Mouse (Mus musculus): ENCODE data around the gene 1110065P20Rik. TPM values are rescaled to one million over a fixed set of nuclear protein-coding genes. Genes with fewer than 3 reads are reported as not detected.

1110065P20Rik gene
- polyA plus RNA-seq (2016; fragmentation: Nextera tagmentation; extraction: Ambion mirVana): 59.1 and 63.6 TPM in 2 replicates

DNA sequence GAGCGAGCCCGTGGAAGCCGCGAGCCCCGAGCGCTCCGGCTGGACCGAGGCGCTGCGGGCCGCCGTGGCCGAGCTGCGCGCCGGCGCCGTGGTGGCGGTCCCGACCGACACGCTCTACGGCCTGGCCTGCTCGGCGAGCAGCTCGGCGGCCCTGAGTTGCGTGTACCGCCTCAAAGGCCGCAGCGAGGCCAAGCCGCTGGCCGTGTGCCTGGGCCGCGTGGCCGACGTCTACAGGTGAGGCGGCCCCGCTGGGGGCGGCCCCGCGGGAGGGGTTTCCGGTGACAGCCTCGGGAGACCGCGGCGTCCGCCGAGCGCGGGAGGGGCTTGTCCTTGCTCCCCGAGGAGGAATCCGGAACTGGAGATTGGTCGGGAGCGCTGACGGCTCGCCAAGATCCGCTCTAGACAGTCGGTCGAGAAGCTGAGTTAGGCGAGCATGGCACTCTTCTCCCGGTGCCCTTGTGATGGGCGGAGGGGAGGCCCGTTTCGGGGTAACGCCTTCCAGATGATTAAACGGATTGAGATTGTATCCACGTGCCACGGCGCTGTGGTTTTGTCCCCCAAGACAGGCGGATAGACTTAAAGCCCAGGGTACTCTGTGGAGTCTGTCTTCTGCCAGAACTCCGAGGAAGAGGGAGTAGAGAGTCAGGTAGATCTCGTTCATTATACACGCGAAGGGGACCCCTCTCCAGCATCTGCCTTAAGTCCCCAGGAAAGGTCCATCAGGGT, at the start of gene 1110065P20Rik:
Gene 1110065P20Rik, minus strand, starts transcription at position 264 of the 726 bp plus-strand sequence.
- Histone ChIP-seq H3K27ac (peak within 1 kb of the TSS; percentile 91), H3K27me3 (no peaks in the 10 kb centered on the region), H3K4me1 (replicated peaks) (peaks cover 20% of the 10 kb centered on the region), H3K36me3 (peaks cover 45% of the 10 kb centered on the region), H3K4me2 (peak within 1 kb of the TSS; percentile 92), H3K9ac (replicated peaks) (peak within 1 kb of the TSS; percentile 90), H3K4me3 (replicated peaks) (peak within 1 kb of the TSS; percentile 100), H3K9me3 (no peaks in the 10 kb centered on the region)
- peak; percentile 44 for ATAC-seq (ENCODE audit: insufficient number of reproducible peaks, insufficient read depth, low FRiP score, low TSS enrichment, low read depth)
- under 1% methylated on average over 75 of the region's 75 CpGs for WGBS

DNA sequence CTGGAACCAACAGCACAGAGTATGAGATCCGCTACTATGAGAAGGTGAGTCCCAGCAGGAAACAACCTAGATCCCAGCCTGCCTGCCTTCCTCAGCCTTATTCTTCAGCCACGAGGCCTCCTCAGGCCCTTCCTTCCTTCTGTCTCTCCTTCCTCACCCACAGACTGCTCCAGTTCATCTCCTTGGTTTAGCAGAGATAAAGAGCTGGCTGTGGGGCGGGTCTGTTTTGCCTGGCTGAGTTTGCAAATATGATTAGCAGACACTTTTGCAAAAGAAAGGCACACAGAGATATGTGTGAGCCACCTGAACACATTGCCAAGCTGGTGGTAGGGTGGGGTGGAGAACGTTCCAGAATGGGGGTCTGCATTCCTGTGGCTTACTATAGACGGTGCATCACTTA, 48.9 kb upstream of the 1110065P20Rik start:
- no peak for ATAC-seq (ENCODE audit: insufficient number of reproducible peaks, insufficient read depth, low FRiP score, low TSS enrichment, low read depth)
- Histone ChIP-seq H3K9me3 (no peaks in the 10 kb centered on the region), H3K27me3 (peaks cover 85% of the 10 kb centered on the region), H3K27ac (no peak overlapping the region), H3K4me3 (replicated peaks) (no peak overlapping the region), H3K36me3 (no peaks in the 10 kb centered on the region), H3K4me1 (replicated peaks) (peaks cover 2% of the 10 kb centered on the region; the same call in 1 of the 2 replicates), H3K4me2 (no peak overlapping the region), H3K9ac (replicated peaks) (no peak overlapping the region)
- WGBS: 63% methylated on average over 5 of the region's 5 CpGs

DNA sequence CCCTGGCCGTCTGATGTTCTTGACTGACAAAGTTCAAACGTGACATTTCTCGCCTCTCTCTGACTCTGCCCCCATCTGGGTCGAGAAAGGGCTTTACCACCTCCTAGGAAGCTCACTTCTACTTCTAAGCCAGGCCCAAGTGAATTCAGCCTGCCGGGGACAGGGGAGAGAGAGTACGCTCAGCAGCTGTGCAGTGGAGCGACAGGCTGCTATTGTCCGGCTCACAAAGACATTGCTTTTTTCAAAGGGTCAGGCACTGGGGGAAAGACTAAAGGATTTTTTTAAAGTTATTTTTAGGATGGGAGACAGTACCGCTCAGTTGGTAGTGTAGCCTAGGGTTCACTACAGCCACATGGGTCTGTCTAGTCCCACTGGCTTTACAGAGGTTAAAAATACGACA, 47.4 kb upstream of the 1110065P20Rik start:
- Histone ChIP-seq H3K4me2 (no peak overlapping the region), H3K9me3 (no peaks in the 10 kb centered on the region), H3K27me3 (peaks cover 88% of the 10 kb centered on the region), H3K27ac (no peak overlapping the region), H3K4me1 (replicated peaks) (peaks cover 11% of the 10 kb centered on the region), H3K36me3 (no peaks in the 10 kb centered on the region), H3K4me3 (replicated peaks) (no peak overlapping the region), H3K9ac (replicated peaks) (no peak overlapping the region)
- ATAC-seq (ENCODE audit: insufficient number of reproducible peaks, insufficient read depth, low FRiP score, low TSS enrichment, low read depth): no peak
- WGBS: 71% methylated on average over 10 of the region's 10 CpGs

DNA sequence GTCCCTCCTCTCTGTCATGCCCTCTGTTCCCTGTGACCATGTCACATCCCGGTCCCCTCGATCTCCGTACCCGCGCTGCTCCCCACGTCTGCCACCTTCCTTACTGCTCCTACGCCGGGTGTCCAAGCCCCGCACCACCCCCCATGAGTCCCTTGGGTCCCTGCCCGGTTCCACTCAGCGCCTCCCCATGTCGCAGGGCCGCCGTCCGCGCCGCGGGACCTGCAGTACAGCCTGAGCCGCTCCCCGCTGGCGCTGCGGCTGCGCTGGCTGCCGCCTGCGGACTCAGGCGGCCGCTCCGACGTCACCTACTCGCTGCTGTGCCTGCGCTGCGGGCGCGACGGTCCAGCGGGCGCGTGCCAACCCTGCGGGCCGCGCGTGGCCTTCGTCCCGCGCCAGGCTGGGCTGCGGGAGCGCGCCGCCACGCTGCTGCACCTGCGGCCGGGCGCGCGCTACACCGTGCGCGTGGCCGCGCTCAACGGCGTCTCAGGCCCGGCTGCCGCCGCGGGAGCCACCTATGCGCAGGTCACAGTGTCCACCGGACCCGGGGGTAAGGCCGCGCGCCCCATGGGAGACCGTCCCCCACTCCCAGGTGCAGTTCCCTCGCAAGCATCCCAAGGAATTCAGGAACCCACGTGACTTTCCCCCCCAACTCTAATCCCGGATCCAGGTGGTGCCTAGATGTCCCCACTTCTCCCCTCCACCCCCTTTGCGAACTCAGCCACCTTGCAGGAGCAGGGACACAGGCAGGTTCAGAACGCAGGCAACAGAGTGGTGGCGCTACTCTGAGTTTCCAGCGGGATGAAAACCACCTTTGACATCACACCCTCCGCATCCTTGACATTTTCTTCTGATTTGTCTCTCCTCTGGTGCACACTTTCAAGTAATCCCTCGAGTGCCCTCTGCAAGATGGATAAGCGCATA, 43.8 kb upstream of the 1110065P20Rik start:
- Histone ChIP-seq H3K4me1 (replicated peaks) (peaks cover 11% of the 10 kb centered on the region), H3K27ac (no peak overlapping the region), H3K36me3 (no peaks in the 10 kb centered on the region), H3K9me3 (no peaks in the 10 kb centered on the region), H3K4me2 (peak overlapping the region; percentile 72), H3K9ac (replicated peaks) (peak overlapping the region; percentile 47), H3K4me3 (replicated peaks) (peak overlapping the region; percentile 46), H3K27me3 (peaks cover 97% of the 10 kb centered on the region)
- 2% methylated on average over 83 of the region's 83 CpGs for WGBS
- ATAC-seq (ENCODE audit: insufficient number of reproducible peaks, insufficient read depth, low FRiP score, low TSS enrichment, low read depth): no peak

DNA sequence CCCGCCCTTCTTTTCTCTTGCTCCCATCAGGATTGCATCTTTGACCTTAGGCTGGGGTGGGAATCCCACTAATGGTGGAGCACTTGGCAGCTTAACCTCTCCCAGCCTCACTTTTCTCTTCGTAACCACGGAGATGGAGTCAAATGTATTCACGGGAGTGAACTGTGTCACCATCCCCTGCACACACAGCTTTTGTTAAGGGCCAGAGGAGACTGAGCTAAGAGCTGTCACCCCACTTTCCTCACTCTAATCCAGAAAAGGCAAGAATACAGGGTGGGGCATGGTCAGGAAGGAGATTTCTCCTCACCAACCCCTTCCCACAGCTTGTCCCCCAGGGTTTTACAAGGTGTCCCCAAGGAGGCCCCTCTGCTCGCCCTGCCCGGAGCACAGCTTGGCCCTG, 42.8 kb upstream of the 1110065P20Rik start:
- no peak overlapping the region for H3K27ac ChIP-seq
- H3K4me3 ChIP-seq (replicated peaks): no peak overlapping the region

DNA sequence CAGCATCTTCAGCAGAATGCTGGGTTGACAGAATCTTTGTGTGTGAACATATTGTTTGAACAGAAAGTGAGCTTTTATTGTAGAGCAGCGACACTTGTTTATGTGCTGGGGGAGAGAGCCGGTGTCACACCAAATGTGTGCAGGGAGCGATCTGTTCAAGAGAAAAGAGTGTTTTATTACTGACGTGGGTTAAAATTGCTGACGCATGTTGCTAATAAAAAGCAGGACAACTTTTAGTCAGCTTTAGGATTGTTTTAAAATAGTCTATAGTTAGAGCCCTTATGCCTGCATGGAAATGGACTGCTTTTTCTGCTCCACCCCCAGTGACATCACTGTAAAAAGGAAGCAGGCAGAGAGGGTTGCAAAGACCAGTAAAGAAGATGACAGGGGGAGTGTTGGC, 39.8 kb upstream of the 1110065P20Rik start:
- no peak overlapping the region for H3K27ac ChIP-seq
- H3K9me3 ChIP-seq: no peaks in the 10 kb centered on the region
- H3K36me3 ChIP-seq: no peaks in the 10 kb centered on the region
- peaks cover 11% of the 10 kb centered on the region for H3K4me1 ChIP-seq (replicated peaks)
- no peak overlapping the region for H3K9ac ChIP-seq (replicated peaks)
- no peak overlapping the region for H3K4me2 ChIP-seq
- no peak for ATAC-seq (ENCODE audit: insufficient number of reproducible peaks, insufficient read depth, low FRiP score, low TSS enrichment, low read depth)
- H3K4me3 ChIP-seq (replicated peaks): no peak overlapping the region
- 53% methylated on average over 5 of the region's 5 CpGs for WGBS
- H3K27me3 ChIP-seq: peaks cover 96% of the 10 kb centered on the region

More for the DNA sequence above, 42.8 kb upstream of the 1110065P20Rik start:
- Histone ChIP-seq H3K4me2 (no peak overlapping the region), H3K4me1 (replicated peaks) (peaks cover 11% of the 10 kb centered on the region), H3K27me3 (peaks cover 97% of the 10 kb centered on the region), H3K9me3 (no peaks in the 10 kb centered on the region), H3K9ac (replicated peaks) (no peak overlapping the region), H3K36me3 (no peaks in the 10 kb centered on the region)
- WGBS: 30% methylated on average over 6 of the region's 6 CpGs
- ATAC-seq (ENCODE audit: insufficient number of reproducible peaks, insufficient read depth, low FRiP score, low TSS enrichment, low read depth): no peak

DNA sequence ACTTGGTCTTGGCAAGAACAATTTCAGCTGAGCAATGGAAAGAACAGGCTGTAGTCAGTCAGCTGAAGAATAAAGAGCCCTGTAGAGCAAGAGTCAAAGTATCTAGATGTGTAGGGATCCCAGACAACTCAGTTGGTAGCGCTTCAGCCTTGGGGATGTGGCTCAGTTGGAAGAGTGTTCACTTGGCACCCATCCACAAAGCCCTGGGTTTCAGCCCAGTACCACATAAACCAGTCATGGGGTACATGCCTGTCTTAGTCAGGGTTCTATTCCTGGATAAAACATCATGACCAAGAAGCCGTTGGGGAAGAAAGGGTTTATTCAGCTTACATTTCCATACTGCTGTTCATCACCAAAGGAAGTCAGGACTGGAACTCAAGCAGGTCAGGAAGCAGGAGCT, 38.9 kb upstream of the 1110065P20Rik start:
- H3K36me3 ChIP-seq: no peaks in the 10 kb centered on the region
- no peak overlapping the region for H3K4me3 ChIP-seq (replicated peaks)
- no peak overlapping the region for H3K9ac ChIP-seq (replicated peaks)
- ATAC-seq (ENCODE audit: insufficient number of reproducible peaks, insufficient read depth, low FRiP score, low TSS enrichment, low read depth): no peak
- WGBS: 87% methylated on average over 2 of the region's 2 CpGs
- no peak overlapping the region for H3K4me2 ChIP-seq
- peaks cover 96% of the 10 kb centered on the region for H3K27me3 ChIP-seq
- H3K27ac ChIP-seq: no peak overlapping the region
- peaks cover 9% of the 10 kb centered on the region for H3K4me1 ChIP-seq (replicated peaks)
- H3K9me3 ChIP-seq: no peaks in the 10 kb centered on the region

DNA sequence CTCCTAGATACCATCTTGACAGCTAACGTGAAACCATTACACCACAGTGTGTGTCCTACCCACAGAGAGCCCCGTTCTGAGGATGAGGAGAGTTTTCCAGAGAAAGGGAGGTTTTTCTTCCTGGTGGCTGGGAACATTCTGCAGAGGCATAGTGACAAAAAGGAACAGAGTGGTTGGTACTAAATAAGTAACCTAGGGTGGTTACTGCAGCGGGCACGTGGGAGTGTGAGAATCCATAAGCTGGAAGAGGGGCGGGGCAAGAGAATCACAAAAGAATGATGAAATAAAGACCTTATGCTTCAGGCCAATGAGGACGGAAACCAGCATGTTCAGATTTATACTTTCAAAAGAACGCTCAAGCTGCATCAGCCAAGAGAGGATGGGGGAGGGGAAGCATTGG, 37.7 kb upstream of the 1110065P20Rik start:
- no peak for ATAC-seq (ENCODE audit: insufficient number of reproducible peaks, insufficient read depth, low FRiP score, low TSS enrichment, low read depth)
- 70% methylated on average over 7 of the region's 7 CpGs for WGBS
- H3K36me3 ChIP-seq: no peaks in the 10 kb centered on the region
- no peaks in the 10 kb centered on the region for H3K4me1 ChIP-seq (replicated peaks)
- H3K27ac ChIP-seq: no peak overlapping the region
- no peak overlapping the region for H3K4me3 ChIP-seq (replicated peaks)
- H3K9ac ChIP-seq (replicated peaks): no peak overlapping the region
- H3K27me3 ChIP-seq: peaks cover 96% of the 10 kb centered on the region
- no peaks in the 10 kb centered on the region for H3K9me3 ChIP-seq
- H3K4me2 ChIP-seq: no peak overlapping the region

DNA sequence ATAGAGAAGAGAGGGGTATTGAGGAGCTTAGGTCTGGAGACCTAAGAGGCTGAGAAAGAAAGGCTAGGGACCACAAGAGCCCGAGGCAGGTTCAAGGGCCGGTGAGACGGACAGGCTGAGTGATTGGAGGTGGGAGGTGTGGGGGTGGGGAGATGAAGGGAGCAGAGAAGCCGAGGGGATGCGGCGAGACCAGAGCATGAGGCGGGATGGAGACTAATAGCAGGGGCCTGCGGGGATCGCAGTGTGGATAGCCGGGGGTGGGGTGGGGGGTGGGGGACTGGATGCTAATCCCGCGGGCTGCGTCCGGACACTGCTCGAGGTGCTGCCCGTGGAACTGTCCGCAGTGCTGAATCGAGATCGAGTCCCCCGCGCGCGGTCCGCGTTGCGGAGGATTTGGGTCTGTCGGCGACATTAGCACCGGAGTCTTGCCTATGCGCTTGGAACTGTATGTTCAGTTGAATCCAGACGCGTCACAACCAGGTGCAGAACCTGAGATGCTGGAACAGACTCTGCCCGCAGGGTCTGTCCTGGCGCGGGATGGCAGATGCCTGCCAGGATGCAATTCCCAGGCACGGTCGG, 31.2 kb upstream of the 1110065P20Rik start:
- H3K27ac ChIP-seq: no peak overlapping the region
- H3K27me3 ChIP-seq: peaks cover 94% of the 10 kb centered on the region
- ATAC-seq (ENCODE audit: insufficient number of reproducible peaks, insufficient read depth, low FRiP score, low TSS enrichment, low read depth): no peak
- H3K4me1 ChIP-seq (replicated peaks): peaks cover 17% of the 10 kb centered on the region
- peak overlapping the region; percentile 35 for H3K4me3 ChIP-seq (replicated peaks)
- H3K4me2 ChIP-seq: peak overlapping the region; percentile 59; the same call in 1 of the 2 replicates
- H3K36me3 ChIP-seq: no peaks in the 10 kb centered on the region
- H3K9ac ChIP-seq (replicated peaks): no peak overlapping the region
- 2% methylated on average over 37 of the region's 37 CpGs for WGBS
- 0 out of 2 replicates have a peak, but pooled peaks cover 3% of the 10 kb centered on the region for H3K9me3 ChIP-seq

DNA sequence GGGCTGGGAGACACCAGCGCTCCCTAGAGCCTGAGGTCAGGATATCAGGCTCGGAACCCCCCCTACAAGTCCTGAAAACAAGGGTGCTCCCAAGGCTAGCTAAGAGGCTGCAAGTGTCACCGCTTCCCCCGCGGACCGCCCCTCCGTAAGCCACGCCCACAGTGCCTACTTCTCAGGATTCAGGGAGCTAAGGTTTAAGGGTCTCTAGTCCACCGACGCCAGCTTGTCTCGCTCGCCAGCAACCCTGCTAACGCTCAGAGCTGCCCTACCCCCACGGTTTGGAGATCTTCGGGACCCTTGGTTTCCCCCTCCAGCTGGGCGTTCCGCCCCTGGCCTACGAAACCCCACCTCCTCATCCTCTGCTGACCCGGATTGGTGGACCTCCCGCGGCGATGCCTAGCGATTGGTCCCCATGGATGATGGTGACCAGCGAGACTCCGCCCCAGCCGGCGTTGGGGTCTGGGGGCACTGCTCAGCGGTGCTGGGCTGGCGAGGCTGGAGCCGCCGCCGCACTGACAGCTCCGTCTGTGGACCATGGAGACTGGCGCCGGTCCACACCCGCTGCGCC, 30.4 kb upstream of the 1110065P20Rik start:
- H3K9ac ChIP-seq (replicated peaks): no peak overlapping the region
- WGBS: under 1% methylated on average over 37 of the region's 37 CpGs
- peak overlapping the region; percentile 59 for H3K4me2 ChIP-seq
- H3K4me3 ChIP-seq (replicated peaks): peak overlapping the region; percentile 35
- ATAC-seq (ENCODE audit: insufficient number of reproducible peaks, insufficient read depth, low FRiP score, low TSS enrichment, low read depth): peak; percentile 74
- H3K27me3 ChIP-seq: peaks cover 87% of the 10 kb centered on the region
- 0 out of 2 replicates have a peak, but pooled peaks cover 3% of the 10 kb centered on the region for H3K9me3 ChIP-seq
- H3K27ac ChIP-seq: no peak overlapping the region
- no peaks in the 10 kb centered on the region for H3K36me3 ChIP-seq
- peaks cover 17% of the 10 kb centered on the region for H3K4me1 ChIP-seq (replicated peaks)
